11 mouse cellular contexts compared by ENCODE assay signal in the genomic region with DNA sequence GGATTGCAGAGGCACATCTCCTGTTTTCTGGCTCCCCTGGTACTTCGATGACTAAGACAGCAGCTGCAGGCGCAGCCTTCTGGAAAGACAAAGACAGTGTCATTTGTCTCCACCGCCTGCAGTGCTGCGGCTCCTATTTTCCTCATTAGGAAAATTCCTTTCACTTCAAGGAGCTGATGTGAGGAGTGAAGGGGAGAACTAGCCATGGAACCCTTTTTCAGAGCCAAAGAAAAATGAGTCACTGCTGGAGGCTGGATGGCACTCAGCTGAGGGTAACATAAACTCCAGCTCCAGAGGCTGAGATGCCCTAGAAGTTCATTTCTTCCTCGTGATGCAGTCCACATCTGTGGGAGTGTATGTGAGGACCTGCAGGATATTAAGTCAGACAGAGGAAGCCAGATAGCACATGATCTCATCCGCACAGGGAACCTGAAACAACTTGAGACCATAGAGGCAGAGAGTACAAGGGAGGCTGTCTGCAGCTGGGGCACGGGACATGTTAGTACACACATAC. TPM values are rescaled to one million over a fixed set of nuclear protein-coding genes. Genes with fewer than 3 reads are reported as not detected.
DNase-seq lines count a peak whose midpoint lies in the region; ATAC-seq and TF ChIP-seq lines count a peak whose summit lies in the region.
"Had no signal": no experiment of that assay in that cellular context is flagged by ENCODE, and none has a peak within 500 bp of the region (broad histone marks: within the 10 kb centered on the region; RNA-seq: fewer than 3 reads in every experiment).

No protein-coding gene starts in this region.

- H3K4me2 ChIP-seq in forebrain, embryonic 13.5 days, result peak overlapping the region; percentile 24
- no peak overlapping the region for H3K4me2 ChIP-seq in midbrain, postnatal 0 days (ENCODE audit: low read depth, low read length, poor library complexity, severe bottlenecking)
- no peak overlapping the region for H3K4me2 ChIP-seq in kidney, embryonic 16.5 days (replicated peaks; ENCODE audit: low read depth, low read length)
- H3K4me2 ChIP-seq: kidney, embryonic 15.5 days; liver, embryonic 13.5 days had no signal

- no peaks in the 10 kb centered on the region for H3K27me3 ChIP-seq in forebrain, embryonic 13.5 days
- H3K27me3 ChIP-seq in midbrain, postnatal 0 days (ENCODE audit: insufficient read depth, low read length), result no peaks in the 10 kb centered on the region
- 0 out of 2 replicates have a peak, but pooled peaks cover 5% of the 10 kb centered on the region for H3K27me3 ChIP-seq in kidney, embryonic 16.5 days (ENCODE audit: insufficient read depth, low read length)
- H3K27me3 ChIP-seq: liver, embryonic 13.5 days had no signal

- H3K4me3 ChIP-seq in forebrain, embryonic 13.5 days, result no peak overlapping the region
- H3K4me3 ChIP-seq in midbrain, postnatal 0 days (ENCODE audit: low read depth, low read length), result no peak overlapping the region
- no peak overlapping the region for H3K4me3 ChIP-seq in kidney, embryonic 16.5 days (ENCODE audit: low read length)
- H3K4me3 ChIP-seq: kidney, embryonic 15.5 days; liver, embryonic 13.5 days had no signal

- TF ChIP-seq CTCF in midbrain, postnatal 0 days (IDR thresholded peaks at IDR 0.05), result no peak

- WGBS in forebrain, embryonic 13.5 days, result 46% methylated on average over 7 of the region's 7 CpGs
- WGBS in midbrain, postnatal 0 days, result 54% methylated on average over 7 of the region's 7 CpGs
- WGBS in kidney, embryonic 16.5 days, result 64% methylated on average over 7 of the region's 7 CpGs

- H3K27ac ChIP-seq in forebrain, embryonic 13.5 days, result peak overlapping the region; percentile 49
- no peak overlapping the region for H3K27ac ChIP-seq in midbrain, postnatal 0 days (ENCODE audit: low read depth, low read length)
- H3K27ac ChIP-seq in kidney, embryonic 16.5 days (ENCODE audit: low read length), result no peak overlapping the region
- H3K27ac ChIP-seq: kidney, embryonic 15.5 days; liver, embryonic 13.5 days had no signal

- no peaks in the 10 kb centered on the region for H3K36me3 ChIP-seq in forebrain, embryonic 13.5 days (ENCODE audit: poor library complexity, severe bottlenecking)
- H3K36me3 ChIP-seq in midbrain, postnatal 0 days (ENCODE audit: insufficient read depth, low read length), result no peaks in the 10 kb centered on the region
- H3K36me3 ChIP-seq in kidney, embryonic 16.5 days (ENCODE audit: insufficient read depth, low read length), result no peaks in the 10 kb centered on the region
- H3K36me3 ChIP-seq: kidney, embryonic 15.5 days; liver, embryonic 13.5 days had no signal

- ATAC-seq in forebrain, embryonic 13.5 days, result peak; percentile 67; the same call in 1 of the 2 replicates
- no peak for ATAC-seq in midbrain, postnatal 0 days (ENCODE audit: low FRiP score)
- ATAC-seq in kidney, embryonic 16.5 days (ENCODE audit: low FRiP score, low TSS enrichment), result no peak

- H3K4me1 ChIP-seq in forebrain, embryonic 13.5 days, result 0 out of 2 replicates have a peak, but pooled peaks cover 6% of the 10 kb centered on the region
- no peaks in the 10 kb centered on the region for H3K4me1 ChIP-seq in midbrain, postnatal 0 days (ENCODE audit: insufficient read depth, low read length)
- no peaks in the 10 kb centered on the region for H3K4me1 ChIP-seq in kidney, embryonic 16.5 days (ENCODE audit: insufficient read depth, low read length)
- H3K4me1 ChIP-seq: kidney, embryonic 15.5 days; liver, embryonic 13.5 days had no signal

- no peaks in the 10 kb centered on the region for H3K9me3 ChIP-seq in forebrain, embryonic 13.5 days (replicated peaks)
- no peaks in the 10 kb centered on the region for H3K9me3 ChIP-seq in midbrain, postnatal 0 days (ENCODE audit: low read length)
- no peaks in the 10 kb centered on the region for H3K9me3 ChIP-seq in kidney, embryonic 16.5 days (ENCODE audit: low read length)
- H3K9me3 ChIP-seq: kidney, embryonic 15.5 days; liver, embryonic 13.5 days had no signal

- DNase-seq in layer of hippocampus, postnatal 36 days, result peak; percentile 13 to 29
- DNase-seq in layer of hippocampus, postnatal 14 days (ENCODE audit: low spot score in 2 of 2), result no peak
- DNase-seq in R1 (ENCODE audit: low read depth, low spot score), result peak; percentile 8
- peak; percentile 62 for DNase-seq in midbrain, postnatal 0 days (ENCODE audit: low spot score)
- no peak for DNase-seq in cerebellum, adult 8-10 months
- DNase-seq: cerebellum, adult 11 months; liver, embryonic 13.5 days; thymus, adult 18-20 months had no signal

- H3K9ac ChIP-seq in forebrain, embryonic 13.5 days, result no peak overlapping the region
- H3K9ac ChIP-seq in midbrain, postnatal 0 days (replicated peaks; ENCODE audit: low read length, poor library complexity, severe bottlenecking), result no peak overlapping the region
- no peak overlapping the region for H3K9ac ChIP-seq in kidney, embryonic 16.5 days (replicated peaks; ENCODE audit: low read length)
- H3K9ac ChIP-seq: kidney, embryonic 15.5 days; liver, embryonic 13.5 days had no signal

RNA-seq across cellular contexts. Expression of a gene that starts 37.0 kb away (rescaled TPM):
- 1 to 10 TPM in 1 of 2 experiments, under 1 TPM in 1; 0.95 to 1.1 TPM for total RNA-seq in layer of hippocampus, postnatal 36 days (2021)
- under 1 TPM; 0.60 to 0.72 TPM for total RNA-seq in layer of hippocampus, postnatal 14 days (2021)
- polyA plus RNA-seq in forebrain, embryonic 13.5 days (2015; fragmentation: Nextera tagmentation; extraction: Ambion mirVana), result 0.04 TPM in 1 of 2 replicates, not detected in the other
- 0.33 and 0.71 TPM in 2 replicates for total RNA-seq in midbrain, postnatal 0 days (2014; rRNA removed)
- polyA plus RNA-seq in midbrain, postnatal 0 days (2015; fragmentation: Nextera tagmentation; extraction: Ambion mirVana), result 0.20 and 0.32 TPM in 2 replicates
- polyA plus RNA-seq in kidney, embryonic 16.5 days (2015; fragmentation: Nextera tagmentation; extraction: Ambion mirVana), result 0.04 TPM in 1 of 2 replicates, not detected in the other

Comparison
In these comparisons a context has a peak if more than half of its experiments do, and no peak if none do; other contexts are left out.
1. DNase-seq: peak in layer of hippocampus, postnatal 36 days (2 of 2), R1 (single experiment) and midbrain, postnatal 0 days (single experiment); none in layer of hippocampus, postnatal 14 days (0 of 2) and cerebellum, adult 8-10 months (single experiment).